Mouse (Mus musculus) kidney, postnatal 36 days (tissue): ENCODE data around the gene Mfsd12.

Experiments
- DNase-seq, 2 experiments: peaks; one replicate each; pipeline ENCODE4 v3.0.0; 2021 to 2022; ENCODE audit warnings: mixed read lengths in 2 of 2

The Mfsd12 gene

DNA sequence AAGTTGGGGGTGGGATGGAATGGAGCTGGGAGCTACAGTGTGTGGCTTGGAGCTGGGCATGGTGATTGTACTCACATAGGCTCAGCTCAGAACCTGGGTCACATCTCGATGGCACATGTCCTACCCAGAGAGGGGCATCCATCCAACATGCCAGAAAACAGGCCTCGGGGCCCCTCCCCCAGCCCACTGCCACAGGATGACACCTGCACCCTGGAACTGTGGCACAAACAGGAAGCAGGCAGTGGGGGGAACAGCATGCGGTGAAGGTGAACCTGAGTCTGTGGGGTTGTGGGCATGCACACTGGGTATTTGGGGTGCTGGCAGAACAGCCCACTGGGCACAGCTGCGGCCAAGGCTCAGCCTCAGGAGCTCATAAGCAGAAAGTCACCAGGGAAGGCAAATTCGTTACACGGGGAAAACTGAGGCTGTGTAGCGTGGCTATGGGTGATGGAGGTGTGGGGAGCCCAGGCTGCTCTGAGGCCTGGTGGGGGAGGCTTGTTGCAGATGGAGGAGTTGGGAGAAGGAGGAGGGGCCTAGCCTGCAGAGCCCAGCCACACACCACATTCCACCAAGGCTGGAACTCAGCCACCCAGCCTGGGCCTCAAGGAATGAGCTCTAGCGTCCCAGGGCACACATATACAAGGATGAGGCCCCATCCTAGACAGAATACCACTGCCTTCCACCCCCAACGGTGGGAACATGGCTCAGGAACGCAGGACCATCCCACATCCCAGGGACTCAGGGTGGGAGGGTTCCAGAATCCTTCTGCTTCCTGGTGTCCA lies 27.9 kb upstream of the Mfsd12 start:
- peak in 1 of 2 experiments; percentile 44 for DNase-seq

DNA sequence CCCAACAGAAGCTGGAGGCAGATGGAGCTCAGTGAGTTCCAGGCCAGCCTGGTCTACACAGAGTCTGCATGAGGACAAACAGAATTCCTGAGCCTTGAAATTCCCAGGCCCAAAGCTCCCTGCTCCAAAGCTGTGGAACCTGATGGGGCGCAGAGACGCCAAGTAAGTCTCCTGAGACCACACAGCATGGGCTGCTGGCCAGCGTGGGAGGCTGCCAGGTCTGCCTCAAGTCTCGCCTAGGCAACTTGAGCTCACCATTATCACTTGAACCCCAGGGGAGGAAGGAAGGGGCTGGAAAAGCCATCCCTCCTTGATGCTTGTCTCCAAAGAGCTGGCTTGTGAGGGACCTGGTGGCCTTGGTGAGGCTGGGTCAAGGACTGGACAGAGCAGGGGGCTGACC lies 27.3 kb upstream of the Mfsd12 start:
- DNase-seq = peak; percentile 61 to 70

DNA sequence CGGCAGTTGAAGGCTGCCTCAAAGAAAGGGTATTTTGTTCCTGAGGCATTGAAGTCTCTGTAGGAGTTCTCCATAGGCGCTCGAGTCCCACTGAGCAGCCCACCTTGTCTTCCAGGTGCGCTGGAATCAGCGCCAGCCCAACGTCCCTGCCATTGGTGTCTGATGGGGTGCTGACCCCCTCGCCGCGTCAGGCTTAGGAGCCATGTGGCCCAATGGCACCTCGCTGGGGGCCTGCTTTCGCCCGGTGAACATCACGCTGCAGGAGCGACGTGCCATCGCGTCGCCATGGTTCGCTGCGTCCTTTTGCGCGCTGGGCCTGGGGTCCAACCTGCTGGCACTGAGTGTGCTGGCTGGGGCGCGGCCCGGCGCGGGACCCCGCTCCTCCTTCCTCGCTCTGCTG lies 25.0 kb upstream of the Mfsd12 start:
- DNase-seq = no peak

DNA sequence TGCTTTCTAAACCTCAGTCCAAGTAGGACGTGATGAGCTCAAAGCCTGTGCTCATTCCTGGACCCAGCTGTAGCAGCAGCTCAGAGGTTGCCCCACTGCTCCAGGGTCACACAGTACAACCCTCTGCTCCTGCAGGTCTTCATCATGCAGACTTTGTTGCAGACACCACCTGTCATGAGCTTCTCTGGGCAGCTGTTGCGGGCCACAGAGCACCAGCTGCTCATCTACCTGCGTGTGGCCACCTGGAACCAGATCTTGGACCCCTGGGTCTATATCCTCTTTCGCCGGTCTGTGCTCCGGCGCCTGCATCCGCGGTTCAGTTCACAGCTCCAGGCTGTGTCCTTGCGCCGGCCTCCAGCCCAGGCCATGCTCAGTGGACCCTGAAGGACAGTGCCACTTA lies 23.0 kb upstream of the Mfsd12 start:
- no peak for DNase-seq

DNA sequence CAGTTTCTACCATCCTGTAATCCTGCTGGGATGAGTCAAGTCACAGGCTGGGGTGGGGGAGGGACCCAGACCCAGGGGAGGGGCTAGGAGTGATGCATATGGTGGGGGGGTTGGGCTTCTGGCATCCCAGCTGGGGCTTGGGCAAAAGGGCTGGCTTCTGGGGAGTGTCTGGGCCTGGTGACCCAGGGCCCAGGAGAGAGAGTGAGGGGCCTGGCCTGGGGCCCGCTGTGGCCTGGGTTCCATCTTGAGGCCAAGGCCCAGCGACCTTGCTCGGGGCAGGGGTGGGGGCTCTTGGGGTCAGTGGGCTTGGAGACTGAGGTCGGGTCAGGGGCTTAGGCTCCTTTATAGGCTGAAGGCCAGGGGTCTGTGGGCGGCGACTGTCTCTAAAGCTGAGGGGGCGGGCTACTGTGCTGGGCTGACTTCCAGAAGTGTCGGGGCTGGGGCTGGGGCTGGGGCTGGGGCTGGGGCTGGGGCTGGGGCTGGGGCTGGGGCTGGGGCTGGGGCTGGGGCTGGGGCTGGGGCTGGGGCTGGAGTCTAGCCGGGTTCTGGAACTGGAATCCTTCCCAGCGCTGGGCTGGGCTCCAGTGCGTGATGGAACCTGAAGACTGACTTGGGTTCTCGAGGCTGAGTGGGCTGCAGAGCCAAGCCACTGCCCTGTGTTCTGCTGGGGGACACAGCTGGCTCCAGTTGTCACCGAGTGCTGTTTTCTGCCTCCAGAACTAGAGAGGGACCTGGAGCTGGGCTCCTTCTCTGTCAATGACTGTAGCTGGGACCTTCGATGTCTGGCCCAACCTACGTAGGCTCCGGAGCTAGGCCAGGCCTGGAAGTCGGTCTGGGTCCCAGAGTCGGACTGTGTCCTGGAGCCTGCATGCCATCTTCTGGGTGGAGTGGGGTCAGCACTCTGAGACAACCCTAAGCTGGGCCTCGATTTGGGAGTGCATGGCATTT lies 21.6 kb upstream of the Mfsd12 start:
- no peak for DNase-seq

DNA sequence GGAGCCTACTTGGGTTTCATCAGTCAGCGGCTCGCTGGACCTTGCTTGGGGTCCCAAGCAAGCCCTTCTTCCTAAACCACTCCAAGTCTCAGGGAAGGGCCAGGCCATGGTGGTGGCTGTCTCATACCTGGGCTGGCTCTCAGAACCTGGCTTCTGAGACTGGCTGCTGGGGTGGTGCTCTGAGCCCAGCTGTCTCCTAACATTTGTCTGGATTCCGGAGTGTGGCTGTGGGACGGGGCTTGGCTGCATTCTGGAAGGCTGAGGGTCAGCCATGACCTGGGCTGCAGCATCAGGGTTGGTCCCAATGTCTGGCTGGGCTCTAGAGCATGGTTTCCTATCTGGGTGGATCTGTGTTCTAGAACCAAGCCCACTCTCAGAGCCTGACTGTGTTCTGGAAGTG lies 20.7 kb upstream of the Mfsd12 start:
- DNase-seq = no peak

DNA sequence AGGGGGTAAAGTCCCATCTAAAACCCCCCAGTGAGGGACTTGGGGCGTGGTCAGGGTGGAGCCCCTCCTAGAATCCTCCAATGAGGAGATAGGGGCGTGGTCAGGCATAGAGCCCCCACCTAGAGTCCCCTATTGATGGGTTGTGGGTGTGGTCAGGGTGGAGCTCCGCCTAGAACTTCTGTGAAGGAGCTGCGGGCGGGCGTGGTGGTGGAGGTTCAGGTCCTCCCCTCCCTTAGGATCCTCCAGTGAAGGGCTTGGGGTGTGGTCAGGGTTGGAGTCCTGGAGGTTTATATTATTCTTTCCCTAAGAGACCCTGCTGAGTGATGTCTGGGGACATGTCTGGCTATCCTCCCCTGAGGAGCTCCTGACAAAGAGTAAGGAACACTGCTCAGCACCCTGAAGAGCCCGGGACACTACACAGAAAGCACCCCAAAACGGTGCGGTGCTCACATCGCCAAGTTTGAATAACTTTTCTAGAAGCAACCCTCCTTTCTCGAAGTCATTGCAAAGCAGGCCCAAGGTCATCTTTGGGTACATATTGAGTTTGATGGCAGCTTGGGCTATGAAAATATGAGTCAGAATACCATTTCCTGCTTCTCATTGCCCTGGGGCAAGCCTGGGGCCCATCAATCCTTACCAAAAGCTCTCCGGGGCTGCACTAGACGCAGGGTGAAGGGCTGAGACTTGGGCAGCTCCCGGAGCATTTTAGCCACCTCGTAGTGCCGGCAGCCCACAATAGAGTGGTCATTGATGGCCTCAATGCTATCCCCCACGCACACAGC lies 16.5 kb upstream of the Mfsd12 start:
- DNase-seq = no peak

DNA sequence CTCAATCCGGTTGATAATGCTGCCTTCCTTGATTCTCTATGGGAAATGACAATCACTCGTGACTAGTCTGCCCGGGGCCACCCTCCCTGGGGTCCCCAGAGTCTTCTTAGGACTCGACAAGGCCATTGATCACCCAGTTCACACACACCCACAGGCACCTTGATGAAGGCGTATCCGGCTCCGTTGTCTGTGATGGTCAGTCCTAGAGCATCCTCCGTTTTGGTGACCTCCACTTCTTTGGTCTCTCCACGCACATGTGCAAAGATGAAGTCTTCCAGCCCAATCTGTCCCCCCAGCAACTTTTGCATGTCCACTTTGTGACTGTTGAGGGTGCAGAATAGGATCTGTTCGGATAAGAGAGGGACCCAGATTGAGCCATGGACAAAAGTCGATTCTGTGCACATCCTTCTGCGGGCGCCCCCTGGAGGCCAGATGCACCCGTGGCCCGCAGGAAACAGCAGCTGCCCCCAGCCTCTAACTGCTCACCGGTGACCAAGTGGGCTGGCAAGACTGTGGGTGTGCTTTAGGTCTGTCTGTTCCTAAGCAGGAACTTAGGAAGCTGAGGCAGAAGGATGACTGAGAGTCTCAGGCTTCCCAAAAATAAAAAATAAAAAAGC lies 15.8 kb upstream of the Mfsd12 start:
- peak; percentile 73 to 93 for DNase-seq

DNA sequence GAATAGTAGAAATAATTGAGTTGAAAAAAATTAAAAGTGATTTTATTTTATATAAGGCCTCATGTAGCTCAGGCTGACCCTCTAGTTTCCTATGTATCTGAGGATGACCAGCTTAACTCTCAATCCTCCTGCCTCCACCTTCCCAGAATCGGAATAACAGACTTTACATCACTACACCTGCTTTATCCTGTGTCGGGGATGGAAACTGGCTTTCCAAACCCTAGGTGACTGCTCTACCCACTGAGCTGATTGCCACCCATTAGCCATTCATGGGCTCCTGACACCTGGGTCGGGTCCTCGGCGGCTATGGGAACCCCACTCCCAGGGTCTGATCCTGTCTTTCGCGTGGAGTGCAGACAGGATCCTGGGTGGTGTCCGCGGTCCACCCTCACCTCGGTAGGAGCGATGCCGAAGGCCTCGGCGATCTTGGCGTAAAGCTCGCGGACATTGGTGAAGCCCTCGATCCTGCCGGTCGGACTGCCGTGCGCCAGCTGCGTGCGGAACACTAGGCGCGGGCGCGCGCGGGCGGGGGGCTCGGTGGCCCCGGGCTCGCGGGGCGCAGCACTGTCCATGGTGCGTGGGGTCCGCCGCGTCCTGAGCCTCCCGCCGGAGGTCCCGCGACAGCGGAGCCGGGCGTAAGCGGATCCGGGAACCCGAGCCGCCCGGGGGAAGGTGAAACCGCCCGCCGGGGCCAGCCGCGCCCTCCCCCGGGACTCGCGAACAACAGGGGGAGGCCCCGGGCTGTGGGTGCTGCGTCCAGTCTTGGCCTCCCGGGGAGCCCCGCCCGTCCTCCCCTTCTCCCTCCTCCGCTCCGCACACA lies 14.4 kb upstream of the Mfsd12 start, which contains the start of gene Gipc3:
Gipc3 (minus strand) TSS at position 581 of the 820 bp plus-strand sequence.
- DNase-seq = peak in 1 of 2 experiments; percentile 58

DNA sequence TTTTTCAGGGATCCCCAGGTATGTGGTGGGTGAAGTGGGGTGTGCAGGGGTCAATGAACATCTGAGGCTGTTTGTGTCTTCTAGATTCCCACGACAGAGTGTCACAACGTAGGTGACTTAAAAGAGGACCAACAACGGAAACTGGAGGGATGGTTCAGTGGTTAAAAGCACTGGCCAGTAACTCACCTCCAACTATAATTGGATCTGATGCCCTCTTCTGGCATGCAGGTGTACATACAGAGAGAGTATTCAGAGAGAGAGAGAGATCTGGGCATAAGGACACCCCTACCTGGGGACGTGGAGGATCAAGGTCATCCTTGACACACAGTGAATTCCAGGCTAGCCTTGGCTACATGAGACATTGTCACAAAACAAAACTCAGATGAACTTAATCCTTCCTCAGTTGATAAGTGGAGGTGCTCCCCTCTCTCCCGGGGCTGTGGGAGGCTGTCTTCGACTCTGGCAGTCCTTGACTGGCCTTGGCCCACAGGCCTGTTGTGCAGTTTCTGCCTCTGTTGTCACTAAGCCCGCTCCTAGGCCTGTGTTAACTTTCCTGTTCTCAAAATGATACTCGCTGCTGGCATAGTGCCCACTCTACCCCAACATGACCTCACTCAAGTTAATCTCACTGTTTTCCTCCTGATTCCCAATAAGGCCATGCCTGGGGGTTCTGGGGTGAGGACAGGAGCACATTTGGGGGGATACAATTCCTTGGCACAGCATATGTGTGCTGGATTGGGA lies 12.7 kb upstream of the Mfsd12 start:
- peak in 1 of 2 experiments; percentile 47 for DNase-seq

DNA sequence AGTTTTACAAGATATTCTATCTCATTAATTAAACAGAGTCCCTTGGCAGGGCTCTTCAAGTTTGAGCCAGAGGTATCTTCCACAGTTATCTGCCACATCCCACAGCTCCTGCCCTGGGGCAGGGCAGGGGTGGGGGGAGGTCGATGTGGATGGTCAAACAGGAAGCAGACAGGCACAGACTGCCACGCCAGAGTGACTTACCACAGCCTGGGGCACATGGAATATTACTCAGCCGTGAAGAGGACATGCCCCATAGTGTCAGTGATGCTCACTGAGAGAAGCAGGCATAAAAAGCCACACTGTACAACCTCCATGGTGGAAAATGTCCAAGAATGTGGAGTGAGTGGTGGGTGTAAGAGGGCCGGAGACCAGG lies 12.1 kb upstream of the Mfsd12 start:
- DNase-seq = no peak

DNA sequence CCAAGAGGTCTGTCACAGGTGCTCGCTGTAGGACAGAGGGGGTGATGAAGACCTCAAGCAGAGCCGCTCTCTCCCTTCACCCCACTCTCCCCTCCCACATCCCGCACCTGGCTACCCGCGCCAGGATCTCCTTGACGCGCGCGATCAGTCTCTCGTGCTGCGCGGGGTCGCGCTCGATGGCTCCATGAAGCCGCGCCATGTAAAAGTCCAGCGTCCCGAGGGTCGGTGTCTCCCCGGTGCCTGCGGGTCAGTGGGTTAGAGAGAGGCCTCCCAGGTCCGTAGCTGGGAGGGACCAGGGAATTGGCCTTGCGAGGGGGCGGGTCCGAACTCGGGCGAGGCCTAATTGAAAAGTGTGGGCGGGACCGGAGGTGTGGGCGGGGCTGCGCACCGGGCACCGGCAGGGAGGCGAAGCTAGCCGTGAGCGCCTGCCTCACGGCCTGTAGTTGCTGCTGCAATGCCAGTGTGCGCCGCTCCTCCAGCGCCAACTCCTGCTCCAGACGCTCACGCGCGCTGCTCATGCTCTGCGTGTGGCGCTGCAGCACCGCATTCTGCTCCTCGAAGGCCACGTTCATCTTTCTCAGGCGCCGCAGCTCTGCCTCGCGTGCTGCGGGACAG lies 10.7 kb upstream of the Mfsd12 start:
- DNase-seq = peak; percentile 88 to 93

DNA sequence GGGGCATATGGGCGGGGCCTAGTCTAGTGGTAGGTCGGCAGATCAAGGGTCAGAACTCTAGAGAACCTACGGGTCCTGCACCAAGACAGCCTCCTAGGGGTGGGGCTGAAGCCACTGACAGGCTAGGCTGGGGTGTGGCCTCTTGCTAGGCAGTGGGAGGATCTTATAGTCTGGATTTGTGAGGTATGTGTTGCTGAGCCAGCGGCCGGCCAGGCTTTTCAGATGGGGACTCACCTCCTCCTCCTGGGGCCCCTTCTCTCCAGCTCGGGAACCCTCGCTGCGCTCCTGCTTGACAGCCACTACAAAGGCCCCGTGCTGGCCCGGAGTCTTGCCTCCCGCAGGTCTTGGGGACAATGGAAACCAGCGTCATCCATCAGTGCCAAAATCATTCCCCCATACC lies 8.1 kb upstream of the Mfsd12 start:
- DNase-seq = peak; percentile 76 to 78

DNA sequence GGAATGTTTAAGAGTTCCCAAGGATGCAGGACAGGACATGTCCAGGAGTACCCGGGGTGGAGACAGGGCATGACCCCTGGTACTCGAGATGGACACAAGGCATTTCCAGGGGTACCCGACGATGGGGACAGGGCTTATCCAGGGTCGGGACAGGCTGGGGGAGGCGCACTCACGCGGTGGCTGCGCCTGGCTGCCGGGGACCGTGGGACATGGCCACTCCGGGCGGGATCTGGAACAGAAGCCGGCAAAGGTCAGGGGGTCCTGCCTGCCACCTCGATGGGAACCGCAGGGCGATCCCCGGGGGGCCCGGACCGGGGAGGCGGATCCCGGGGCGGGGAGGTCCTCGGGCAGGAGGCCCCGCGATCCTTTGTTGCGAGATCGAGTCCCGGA lies 7.3 kb upstream of the Mfsd12 start:
- DNase-seq = no peak

DNA sequence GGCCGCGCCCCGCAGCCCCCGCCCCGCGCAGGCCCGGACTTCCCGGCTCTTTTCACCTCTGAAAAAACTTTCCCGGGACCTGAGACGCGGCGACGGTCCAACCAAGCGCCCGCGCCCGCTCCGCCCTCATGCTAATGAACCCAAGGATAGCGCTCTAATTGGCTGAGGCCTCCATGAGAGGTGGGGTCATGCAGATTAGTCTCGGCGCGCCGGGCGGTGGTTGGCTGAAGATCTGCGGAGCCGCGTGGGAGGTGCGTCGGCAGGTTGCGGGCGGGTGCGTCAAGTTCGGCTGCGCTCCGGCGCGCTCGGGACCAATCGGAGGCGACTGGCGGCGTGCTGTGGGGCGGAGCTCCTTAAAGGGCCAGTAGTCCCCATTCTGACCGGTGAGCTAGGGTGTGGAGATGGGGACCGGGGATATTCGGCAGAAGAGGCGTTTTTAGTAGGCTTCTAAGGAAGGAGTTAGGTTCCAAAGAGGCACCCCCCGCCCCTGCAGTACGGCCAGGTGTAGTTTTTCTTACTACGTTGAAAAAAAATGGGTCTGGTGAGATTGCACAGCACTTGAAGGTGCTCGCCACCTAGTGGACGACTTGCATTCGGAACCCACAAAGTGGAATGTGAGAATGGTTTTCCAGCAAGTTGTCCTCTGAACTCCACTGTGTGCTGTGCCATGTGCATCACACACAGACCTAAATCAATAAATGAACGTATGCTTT lies 6.8 kb upstream of the Mfsd12 start, which contains the start of gene Hmg20b:
Hmg20b (minus strand) TSS at position 130 of the 713 bp plus-strand sequence.
- DNase-seq = peak; percentile 100

DNA sequence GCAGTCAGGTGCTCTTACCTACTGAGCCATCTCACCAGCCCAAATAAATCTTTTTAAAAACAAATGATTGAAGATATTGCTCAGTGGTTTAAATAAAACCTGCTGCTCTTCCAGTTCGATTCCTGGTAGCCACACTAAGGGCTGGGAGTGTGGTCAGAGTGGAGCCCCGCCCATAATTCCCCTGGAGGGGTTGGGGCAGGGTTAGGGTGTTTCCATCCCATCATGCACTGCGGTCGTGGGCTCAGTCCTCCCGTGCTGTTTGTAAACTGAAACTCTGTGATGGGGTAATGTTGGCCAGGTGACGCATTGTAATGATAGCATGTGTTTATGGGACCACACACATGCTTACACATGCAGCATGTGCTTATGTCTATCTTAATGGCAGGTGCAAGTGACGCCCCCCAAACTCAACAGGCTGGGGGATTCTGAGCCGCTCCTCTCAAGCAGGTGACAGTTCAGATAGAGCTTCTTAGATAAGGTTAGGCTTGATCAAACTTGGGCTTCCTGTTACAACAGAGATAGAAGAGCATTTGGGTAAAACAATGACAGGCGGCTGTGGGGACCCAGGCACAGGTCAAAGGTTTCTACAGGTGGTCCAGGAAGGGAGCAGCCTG lies 5.5 kb upstream of the Mfsd12 start:
- no peak for DNase-seq

DNA sequence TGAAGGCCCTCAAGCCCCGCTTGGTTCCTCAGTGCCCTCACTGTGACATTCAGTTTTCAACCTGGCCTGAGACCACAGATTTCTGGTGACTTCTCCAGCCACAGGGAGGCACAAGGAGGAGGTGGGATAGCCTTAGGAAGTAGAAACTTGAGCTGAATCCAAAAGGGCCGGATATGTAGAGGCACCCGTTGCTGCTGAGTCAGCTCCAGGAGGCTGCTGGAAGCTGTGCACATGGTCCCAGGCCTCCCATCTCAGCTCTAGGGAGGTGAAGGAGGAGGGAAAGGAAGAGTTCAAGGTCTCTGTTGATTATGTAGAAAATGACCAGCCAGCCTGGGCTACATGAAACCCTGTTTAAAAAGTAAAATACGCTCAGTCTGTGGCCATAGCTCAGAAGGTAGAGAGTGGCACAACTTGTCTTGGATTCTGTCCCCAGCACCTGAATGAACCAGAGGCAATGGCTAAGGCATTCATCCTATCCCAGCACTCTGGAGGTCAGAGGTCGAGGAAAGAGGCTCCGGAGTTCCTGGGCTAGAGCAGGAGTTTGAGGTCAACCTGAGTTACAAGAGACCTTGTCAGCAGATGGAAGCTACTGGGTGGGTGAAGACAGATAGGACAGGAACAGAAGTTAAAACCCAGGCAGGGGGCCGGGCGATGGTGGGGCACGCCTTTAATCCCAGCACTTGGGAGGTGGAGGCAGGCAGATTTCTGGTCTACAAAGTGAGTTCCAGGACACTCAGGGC lies 2.4 kb upstream of the Mfsd12 start:
- no peak for DNase-seq

DNA sequence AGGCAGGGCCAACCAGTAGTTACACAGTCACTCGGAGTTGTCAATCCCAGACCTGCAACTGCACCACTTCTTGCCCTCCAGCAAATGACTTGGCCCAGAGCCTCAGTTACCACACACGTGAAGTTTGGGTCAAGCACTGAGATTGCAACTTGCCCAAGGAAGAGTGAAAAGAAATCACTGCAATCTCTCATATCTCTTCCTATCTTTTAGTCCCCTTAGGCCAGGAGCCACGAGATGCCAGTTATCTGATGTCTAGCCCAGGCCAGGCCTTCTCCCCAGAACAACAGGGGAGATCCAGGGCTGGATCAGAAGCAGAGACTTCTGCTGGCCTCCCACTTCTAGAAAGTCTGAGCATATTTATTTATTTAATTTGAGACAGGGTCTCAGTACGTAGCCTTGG lies 1.8 kb upstream of the Mfsd12 start:
- DNase-seq = no peak
